ENCODE assay signal across 9 mouse cellular contexts in genomic region chr1:36830913-36831866, GRCm38 (mm10).
DNase-seq lines count a peak whose midpoint lies in the region; ATAC-seq and TF ChIP-seq lines count a peak whose summit lies in the region.
"Had no signal": no experiment of that assay in that cellular context is flagged by ENCODE, and none has a peak within 500 bp of the region (broad histone marks: within the 10 kb centered on the region; RNA-seq: fewer than 3 reads in every experiment).

No protein-coding gene starts in this region.

- no peak for TF ChIP-seq CTCF in hindbrain, postnatal 0 days (IDR thresholded peaks at IDR 0.05; ENCODE audit: low read depth)

- DNase-seq in hindbrain, postnatal 0 days (ENCODE audit: low spot score): no peak
- no peak for DNase-seq in hindbrain, embryonic 14.5 days (ENCODE audit: low spot score)
- peak; percentile 89 for DNase-seq in thymus, postnatal 0 days (ENCODE audit: low spot score)
- DNase-seq in gastrocnemius, adult 8-10 months (ENCODE audit: low spot score in 2 of 2): no peak
- no peak for DNase-seq in spleen, postnatal 36 days (ENCODE audit: low spot score in 2 of 2)
- DNase-seq in c-Kit-positive CD71-positive TER-119-positive erythroid progenitor cells, embryonic 14.5 days (ENCODE audit: low spot score): no peak
- DNase-seq: lung, adult 2 months had no signal

- H3K27me3 ChIP-seq in hindbrain, postnatal 0 days (ENCODE audit: insufficient read depth, low read length): no peaks in the 10 kb centered on the region
- no peaks in the 10 kb centered on the region for H3K27me3 ChIP-seq in hindbrain, embryonic 14.5 days (ENCODE audit: control insufficient read depth, insufficient read depth, low read length)
- no peaks in the 10 kb centered on the region for H3K27me3 ChIP-seq in embryonic facial prominence, embryonic 15.5 days
- no peaks in the 10 kb centered on the region for H3K27me3 ChIP-seq in midbrain, embryonic 12.5 days

- H3K4me1 ChIP-seq in hindbrain, postnatal 0 days (ENCODE audit: insufficient read depth, low read length): no peaks in the 10 kb centered on the region
- no peaks in the 10 kb centered on the region for H3K4me1 ChIP-seq in hindbrain, embryonic 14.5 days (replicated peaks; ENCODE audit: control insufficient read depth, insufficient read depth, low read length)
- H3K4me1 ChIP-seq in embryonic facial prominence, embryonic 15.5 days: peaks cover 9% of the 10 kb centered on the region; the same call in 1 of the 2 replicates
- no peaks in the 10 kb centered on the region for H3K4me1 ChIP-seq in midbrain, embryonic 12.5 days

- H3K9ac ChIP-seq in hindbrain, postnatal 0 days (replicated peaks; ENCODE audit: low read length): no peak overlapping the region
- no peak overlapping the region for H3K9ac ChIP-seq in hindbrain, embryonic 14.5 days
- H3K9ac ChIP-seq in embryonic facial prominence, embryonic 15.5 days: no peak overlapping the region
- H3K9ac ChIP-seq in midbrain, embryonic 12.5 days (replicated peaks): no peak overlapping the region

- ATAC-seq in hindbrain, postnatal 0 days: no peak
- ATAC-seq in hindbrain, embryonic 14.5 days (ENCODE audit: low FRiP score): no peak
- peak; percentile 60; the same call in 1 of the 2 replicates for ATAC-seq in embryonic facial prominence, embryonic 15.5 days (ENCODE audit: insufficient number of reproducible peaks, low FRiP score, low TSS enrichment, low read depth)
- no peak for ATAC-seq in midbrain, embryonic 12.5 days (ENCODE audit: low FRiP score, low read depth)

- H3K4me3 ChIP-seq in hindbrain, postnatal 0 days (ENCODE audit: low read length): no peak overlapping the region
- no peak overlapping the region for H3K4me3 ChIP-seq in hindbrain, embryonic 14.5 days (replicated peaks; ENCODE audit: low read length)
- H3K4me3 ChIP-seq in embryonic facial prominence, embryonic 15.5 days (replicated peaks): no peak overlapping the region
- no peak overlapping the region for H3K4me3 ChIP-seq in midbrain, embryonic 12.5 days

- no peak overlapping the region for H3K4me2 ChIP-seq in hindbrain, postnatal 0 days (ENCODE audit: low read depth, low read length)
- no peak overlapping the region for H3K4me2 ChIP-seq in hindbrain, embryonic 14.5 days (replicated peaks)
- H3K4me2 ChIP-seq in embryonic facial prominence, embryonic 15.5 days (replicated peaks): no peak overlapping the region
- H3K4me2 ChIP-seq in midbrain, embryonic 12.5 days (replicated peaks): no peak overlapping the region

- WGBS in hindbrain, postnatal 0 days: 53% methylated on average over 14 of the region's 14 CpGs
- WGBS in hindbrain, embryonic 14.5 days: 60% methylated on average over 14 of the region's 14 CpGs
- WGBS in embryonic facial prominence, embryonic 15.5 days: 28% methylated on average over 14 of the region's 14 CpGs
- WGBS in midbrain, embryonic 12.5 days: 70% methylated on average over 14 of the region's 14 CpGs

- no peaks in the 10 kb centered on the region for H3K9me3 ChIP-seq in hindbrain, postnatal 0 days (ENCODE audit: low read length)
- no peaks in the 10 kb centered on the region for H3K9me3 ChIP-seq in hindbrain, embryonic 14.5 days (ENCODE audit: control insufficient read depth, low read length)
- H3K9me3 ChIP-seq in embryonic facial prominence, embryonic 15.5 days (replicated peaks): no peaks in the 10 kb centered on the region
- H3K9me3 ChIP-seq in midbrain, embryonic 12.5 days: no peaks in the 10 kb centered on the region

- peaks cover 28% of the 10 kb centered on the region for H3K36me3 ChIP-seq in hindbrain, postnatal 0 days (ENCODE audit: insufficient read depth, low read length)
- H3K36me3 ChIP-seq in hindbrain, embryonic 14.5 days (replicated peaks; ENCODE audit: control insufficient read depth, insufficient read depth): peaks cover 56% of the 10 kb centered on the region
- peaks cover 43% of the 10 kb centered on the region for H3K36me3 ChIP-seq in embryonic facial prominence, embryonic 15.5 days
- peaks cover 53% of the 10 kb centered on the region for H3K36me3 ChIP-seq in midbrain, embryonic 12.5 days

- H3K27ac ChIP-seq in hindbrain, postnatal 0 days: 0 out of 2 replicates have a peak overlapping the region, but pooled peaks have one; percentile 32
- no peak overlapping the region; the same call in 1 of the 2 replicates for H3K27ac ChIP-seq in hindbrain, embryonic 14.5 days
- peak overlapping the region; percentile 85 for H3K27ac ChIP-seq in embryonic facial prominence, embryonic 15.5 days (replicated peaks)
- H3K27ac ChIP-seq in midbrain, embryonic 12.5 days (replicated peaks): peak overlapping the region; percentile 35; the same call in 1 of the 2 replicates
